Mouse (Mus musculus): Measurements from ENCODE around the gene Chmp5.

Gene Chmp5

GRCm38 (mm10) chr4:40947565-40948159, 545 bp upstream of the Chmp5 start:
- DNase-seq, result no peak

- DNase-seq, result no peak
These were observed 5.3 kb downstream of the Chmp5 start for GRCm38 (mm10) chr4:40953521-40953920.

DNA sequence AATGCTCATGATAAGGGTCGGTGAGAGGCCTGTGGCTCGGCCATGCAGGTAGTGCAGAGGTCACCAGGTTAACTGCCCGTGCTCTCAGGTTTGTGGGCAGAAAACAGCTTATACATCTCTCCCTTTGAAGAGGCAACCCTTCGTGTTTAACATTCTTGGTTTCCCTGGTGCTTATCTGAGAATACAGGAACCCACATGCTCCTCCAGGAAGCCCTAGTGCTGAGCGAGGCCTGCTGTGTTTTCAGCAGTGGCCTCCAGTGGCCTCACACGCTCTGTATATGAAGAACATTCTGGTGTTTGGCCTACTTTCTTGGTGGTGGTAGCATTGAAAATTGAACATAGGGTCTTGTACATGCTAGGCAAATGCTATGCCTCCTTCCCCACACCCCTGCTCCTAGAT, 7.7 kb downstream of the Chmp5 start:
- no peak for DNase-seq

DNA sequence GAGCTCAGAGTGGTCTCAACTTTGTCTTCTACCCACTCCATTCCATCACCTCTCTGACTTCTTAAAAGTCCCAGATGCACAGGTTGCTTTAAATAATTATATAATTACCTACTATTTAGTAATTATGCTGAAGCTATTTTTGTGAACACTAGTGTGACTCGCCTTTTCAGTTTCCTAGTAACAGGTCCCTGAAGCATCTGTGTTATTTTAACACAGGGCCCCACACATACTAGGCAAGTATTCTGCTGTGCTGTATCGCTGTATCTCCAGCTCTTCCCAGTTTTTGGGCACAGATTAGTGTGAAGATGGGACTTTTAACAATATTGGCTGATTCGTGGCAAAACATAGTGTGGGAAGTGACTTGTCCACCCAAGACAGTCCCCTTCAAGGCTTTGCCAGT, 15.3 kb downstream of the Chmp5 start:
- no peak for DNase-seq

- DNase-seq, result no peak
These were observed 21.0 kb downstream of the Chmp5 start for GRCm38 (mm10) chr4:40969161-40969560.

- DNase-seq, result peak; percentile 47
These were observed 21.8 kb downstream of the Chmp5 start for GRCm38 (mm10) chr4:40969781-40970591.

DNA sequence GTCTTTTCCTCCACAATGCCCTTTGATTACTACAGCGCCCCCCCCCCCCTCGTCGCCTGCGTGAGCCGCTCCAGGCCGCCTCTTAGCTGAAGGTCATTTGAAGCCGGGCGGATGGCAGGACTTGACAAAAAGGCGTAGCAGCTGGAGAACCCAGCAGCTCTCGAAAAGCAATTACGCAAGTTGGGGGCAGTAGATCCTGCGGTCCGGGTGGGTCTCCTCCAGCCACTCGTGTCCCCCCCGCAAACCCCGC, 22.3 kb downstream of the Chmp5 start:
- no peak for DNase-seq

DNA sequence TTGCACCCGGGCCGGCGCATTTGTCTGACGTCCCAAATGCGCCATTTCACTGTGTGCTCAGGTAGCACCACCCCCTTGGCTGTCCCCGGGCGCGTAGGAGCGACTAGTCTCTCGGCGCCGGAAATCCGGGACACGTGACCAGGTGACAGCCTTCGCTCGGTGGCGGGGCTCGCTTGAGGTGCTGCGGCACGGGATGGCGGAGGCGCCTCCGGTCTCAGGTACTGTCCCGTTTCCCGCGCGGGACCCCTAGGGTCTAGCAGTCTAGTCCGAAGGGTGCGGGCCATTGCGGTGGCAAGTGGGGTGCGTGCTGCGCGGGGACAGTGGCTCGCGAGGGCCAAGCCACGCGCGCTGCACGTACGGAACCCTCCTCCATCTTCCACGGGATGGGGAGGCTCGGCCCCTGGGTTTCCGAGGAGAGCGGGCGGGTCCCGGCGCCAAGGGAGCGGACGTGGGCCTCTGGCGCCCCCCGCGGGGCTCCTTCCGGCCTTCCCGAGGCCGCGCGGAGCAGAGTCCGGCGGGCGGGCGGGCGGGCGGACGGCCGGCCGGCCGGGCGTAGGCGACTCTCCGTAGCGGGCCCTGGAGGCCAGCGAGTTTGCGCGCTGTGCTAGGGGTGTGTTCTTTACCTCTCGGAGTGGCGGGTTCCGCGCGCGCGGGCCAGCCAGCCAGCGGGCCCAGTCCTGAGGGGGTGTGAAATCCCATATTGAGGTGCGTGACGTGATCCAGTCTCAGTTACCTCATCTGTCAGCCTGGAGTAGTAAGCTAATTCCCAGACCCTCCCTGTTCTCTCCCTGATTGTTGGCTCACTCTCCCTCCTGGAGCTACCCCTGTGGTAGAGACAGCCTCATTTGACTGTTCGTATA, 22.9 kb downstream of the Chmp5 start, which contains the start of gene Nfx1:
Gene Nfx1 (plus strand): TSS at position 65 of the 860 bp plus-strand sequence.
- DNase-seq, result peak; percentile 96

DNA sequence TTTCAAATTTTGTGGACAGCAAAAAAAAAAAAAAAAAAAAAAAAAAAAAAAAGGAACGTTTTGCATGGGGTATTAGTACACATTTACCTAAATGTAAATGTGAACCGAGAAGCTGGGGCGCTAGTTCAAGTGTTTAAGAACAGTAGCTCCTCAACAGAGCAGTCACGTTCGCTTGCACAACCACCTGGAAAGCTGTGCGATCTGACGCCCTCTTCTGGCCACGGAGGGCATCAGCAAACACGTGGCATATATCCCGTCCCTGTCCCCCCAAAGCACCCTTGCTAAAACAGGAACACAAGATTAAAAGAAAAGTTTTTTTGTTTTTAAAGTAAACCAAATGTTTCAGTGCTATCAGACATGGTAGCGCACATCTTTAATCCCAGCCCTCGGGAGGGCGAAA, 23.5 kb downstream of the Chmp5 start:
- no peak for DNase-seq

DNA sequence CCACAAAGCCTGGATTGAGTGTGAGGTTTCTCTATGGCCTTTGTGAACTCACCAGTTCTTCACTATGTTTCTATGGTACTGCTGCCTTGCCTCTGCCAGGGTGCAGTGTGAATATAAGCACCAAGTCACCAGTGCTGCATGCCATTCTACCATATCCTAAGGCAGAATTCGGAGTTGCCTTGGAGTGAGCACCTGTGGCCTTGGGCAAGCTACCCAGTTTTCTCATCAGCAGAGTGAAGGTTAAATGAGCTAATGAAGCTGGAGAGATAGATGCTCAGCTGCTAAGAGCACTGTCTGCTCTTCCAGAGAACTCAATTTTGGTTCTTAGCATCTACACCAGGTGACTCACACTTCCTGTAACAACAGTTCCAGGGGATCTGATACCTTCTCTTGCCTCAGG, 25.8 kb downstream of the Chmp5 start:
- no peak for DNase-seq

DNA sequence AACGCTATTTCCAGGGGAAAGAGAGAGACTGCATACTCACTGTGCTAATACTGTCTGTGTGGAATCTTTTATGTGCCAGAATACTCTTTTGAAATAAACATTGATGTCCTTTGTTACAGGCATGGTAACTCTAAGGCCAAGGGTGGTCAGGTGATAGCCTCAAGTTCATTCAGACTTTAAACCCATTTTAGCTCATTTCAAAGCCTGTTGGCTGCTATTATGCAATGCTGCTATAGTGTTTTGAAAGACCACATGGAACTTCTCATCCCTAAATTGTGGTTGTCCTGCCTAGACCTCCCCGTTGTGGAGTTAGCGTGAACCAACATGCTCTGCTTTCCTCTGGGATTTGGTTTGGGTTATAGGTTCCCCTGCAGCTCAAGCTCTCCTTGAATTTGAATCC, 27.5 kb downstream of the Chmp5 start:
- DNase-seq, result no peak

DNA sequence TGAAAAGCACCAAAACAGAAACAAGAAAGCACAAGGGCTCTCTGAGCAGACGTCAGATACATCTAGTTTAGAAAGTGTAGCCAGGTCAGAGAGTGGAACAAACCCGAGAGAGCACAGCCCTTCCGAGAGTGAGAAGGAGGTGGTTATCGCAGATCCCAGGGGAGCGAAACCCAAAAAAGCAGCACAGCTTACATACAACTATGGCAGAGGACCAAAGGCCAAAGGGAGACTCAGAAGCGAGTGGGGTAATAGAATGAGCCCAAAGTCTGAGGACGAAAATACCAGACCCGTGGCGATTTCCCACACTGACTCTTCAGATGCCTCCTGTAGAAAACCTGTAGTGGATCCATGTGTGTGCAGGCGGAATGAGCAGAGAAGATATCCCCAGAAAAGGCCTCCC, 28.4 kb downstream of the Chmp5 start:
- no peak for DNase-seq

DNA sequence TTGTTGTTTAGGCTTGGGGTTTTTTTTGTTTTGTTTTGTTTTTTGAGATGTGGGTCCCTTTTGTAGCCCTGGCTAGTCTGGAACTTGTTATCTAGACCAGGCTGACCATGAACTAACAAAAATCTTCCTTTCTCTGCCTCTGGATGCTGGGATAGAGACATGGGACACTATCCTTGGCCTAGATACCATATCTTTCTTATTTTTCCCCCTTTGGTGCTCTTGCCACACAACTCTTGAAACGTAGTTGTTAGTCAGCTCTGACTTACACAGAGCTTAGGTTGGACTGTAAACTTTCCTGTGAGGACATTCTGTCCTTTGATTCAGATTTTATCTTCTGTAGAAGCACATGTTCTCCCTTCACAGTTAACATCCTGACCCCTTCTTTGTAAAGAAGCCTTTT, 31.2 kb downstream of the Chmp5 start:
- DNase-seq, result no peak

DNA sequence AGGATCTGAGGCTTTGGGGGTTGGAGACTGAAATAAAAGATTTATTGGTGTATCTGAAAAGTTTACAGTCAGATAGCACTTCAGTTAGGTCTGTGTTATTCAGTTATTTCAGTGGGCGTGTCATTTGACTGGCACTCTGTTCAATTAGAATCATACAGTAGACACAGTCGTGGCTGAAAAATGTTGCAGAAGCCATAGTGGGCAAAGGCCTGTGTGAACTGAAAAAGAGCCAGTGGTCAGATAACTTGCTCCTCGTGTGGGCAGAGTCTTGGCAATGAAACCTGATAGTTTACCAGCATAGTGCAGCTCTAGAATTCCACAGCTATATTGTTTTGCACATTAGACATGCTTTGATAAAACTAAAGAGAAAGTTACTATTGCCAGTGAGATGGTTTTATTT, 34.3 kb downstream of the Chmp5 start:
- no peak for DNase-seq

- no peak for DNase-seq
These were observed 35.5 kb downstream of the Chmp5 start for GRCm38 (mm10) chr4:40983686-40984085.

DNA sequence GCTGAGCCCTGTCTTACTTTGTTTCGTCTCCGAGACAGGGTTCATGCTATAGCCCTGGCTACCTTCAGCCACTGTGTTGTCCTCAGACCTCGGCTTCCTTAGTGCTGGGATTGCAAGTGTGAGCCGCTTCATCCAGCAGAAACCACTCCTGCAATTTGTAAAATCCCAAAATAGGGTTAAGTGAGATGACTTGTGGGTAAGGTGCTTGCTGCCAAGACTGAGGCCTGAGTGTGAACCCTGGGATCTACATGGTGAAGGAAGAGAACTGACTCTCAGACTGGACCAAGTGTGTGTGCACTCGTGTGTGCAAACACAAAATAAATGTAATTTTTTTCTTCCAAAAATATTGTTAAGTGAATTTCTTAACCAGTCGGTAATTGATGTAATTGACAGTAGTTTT, 41.4 kb downstream of the Chmp5 start:
- DNase-seq, result no peak

DNA sequence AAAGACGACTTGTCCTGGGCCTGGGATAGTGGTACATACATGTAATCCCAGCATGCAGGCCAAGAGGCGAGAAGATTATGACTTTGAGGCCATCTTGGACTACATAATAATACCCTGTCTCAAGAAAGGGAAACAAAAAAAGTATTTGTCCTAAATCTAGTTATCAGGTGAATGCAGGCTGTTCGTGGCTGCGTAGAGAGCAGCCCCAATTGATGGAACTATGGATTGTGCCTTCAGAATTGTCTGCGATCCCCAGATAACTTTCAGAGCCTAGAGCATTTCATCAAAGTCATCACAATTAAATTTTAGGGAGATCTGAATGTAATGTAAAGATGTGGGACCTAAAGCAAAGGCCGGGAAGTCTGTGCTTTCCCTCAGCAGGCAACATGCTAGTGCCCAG, 48.1 kb downstream of the Chmp5 start:
- DNase-seq, result no peak

- no peak for DNase-seq
These were observed 49.7 kb downstream of the Chmp5 start for GRCm38 (mm10) chr4:40997916-40998315.

- no peak for DNase-seq
These were observed 52.1 kb downstream of the Chmp5 start for GRCm38 (mm10) chr4:41000271-41000670.

- no peak for DNase-seq
These were observed 52.8 kb downstream of the Chmp5 start for GRCm38 (mm10) chr4:41000842-41001639.

- DNase-seq, result no peak
These were observed 65.1 kb downstream of the Chmp5 start for GRCm38 (mm10) chr4:41013351-41013750.

Data from cerebellum, adult 9-10 months (tissue).